Mouse (Mus musculus): Measurements from ENCODE around the gene Eif2d.
A peak's percentile ranks its signal among the peaks of the same experiment; 100 is the strongest.

The Eif2d gene

GRCm38 (mm10) chr1:131184253-131184955 is 31.4 kb downstream of the Eif2d start:
- DNase-seq (ENCODE audit: low read depth, low spot score) = no peak

DNA sequence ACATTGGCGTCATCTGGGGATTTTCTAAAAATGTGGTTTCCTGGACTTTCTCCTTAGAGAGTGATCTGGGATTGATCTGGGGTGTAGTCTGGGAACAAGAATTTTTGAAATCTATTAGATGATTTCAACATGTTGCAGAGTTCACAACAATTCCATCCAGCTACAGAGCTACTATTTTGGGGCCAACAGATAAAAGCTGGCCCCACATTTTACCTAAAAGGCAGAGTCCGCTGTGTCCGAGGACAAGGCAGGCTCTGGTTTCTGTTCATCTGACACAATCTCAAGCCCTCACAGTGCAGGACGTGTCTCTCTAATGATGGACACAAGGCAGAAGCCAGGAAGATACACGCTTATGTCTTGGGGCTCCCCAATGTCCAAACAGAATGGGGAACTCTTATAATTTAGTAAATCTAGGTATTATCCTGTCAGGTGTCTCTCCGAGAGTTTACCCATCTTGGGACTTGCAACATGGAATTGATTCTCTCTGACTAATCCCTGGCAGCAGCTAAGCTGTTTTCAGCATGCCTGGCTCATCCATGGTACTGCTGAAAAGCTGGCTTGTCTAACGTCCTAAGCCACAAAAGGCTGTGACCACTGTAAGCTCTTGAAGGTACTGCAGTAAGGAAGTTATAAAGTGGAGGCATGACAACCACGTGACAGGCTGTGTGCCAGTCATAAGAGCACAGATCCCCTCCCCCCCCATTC is 32.1 kb downstream of the Eif2d start:
- DNase-seq (ENCODE audit: low read depth, low spot score) = no peak

- no peak for DNase-seq (ENCODE audit: low read depth, low spot score)
These were observed 33.0 kb downstream of the Eif2d start for GRCm38 (mm10) chr1:131185821-131186506.

- DNase-seq (ENCODE audit: low read depth, low spot score) = no peak
These were observed 34.0 kb downstream of the Eif2d start for GRCm38 (mm10) chr1:131186995-131187394.

DNA sequence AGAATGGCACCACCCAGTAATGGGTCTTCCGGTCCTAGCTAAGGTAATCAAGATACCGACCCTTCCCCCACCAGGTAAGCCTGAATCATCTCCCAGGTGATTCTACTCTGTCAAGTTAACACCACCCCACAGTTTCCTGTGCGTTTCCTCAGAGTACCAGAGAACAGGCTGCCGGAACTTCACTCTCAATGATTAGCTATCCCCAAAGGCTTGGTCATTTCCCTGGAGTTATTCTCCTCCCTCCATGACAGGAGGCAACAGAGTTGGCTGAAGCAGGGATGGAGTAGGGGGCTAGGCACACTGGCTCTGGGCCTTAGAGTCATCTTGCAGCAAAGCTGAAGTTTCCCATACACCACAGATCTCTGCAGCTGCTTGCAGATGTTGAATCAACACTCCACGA is 34.9 kb downstream of the Eif2d start:
- DNase-seq (ENCODE audit: low read depth, low spot score) = no peak

DNA sequence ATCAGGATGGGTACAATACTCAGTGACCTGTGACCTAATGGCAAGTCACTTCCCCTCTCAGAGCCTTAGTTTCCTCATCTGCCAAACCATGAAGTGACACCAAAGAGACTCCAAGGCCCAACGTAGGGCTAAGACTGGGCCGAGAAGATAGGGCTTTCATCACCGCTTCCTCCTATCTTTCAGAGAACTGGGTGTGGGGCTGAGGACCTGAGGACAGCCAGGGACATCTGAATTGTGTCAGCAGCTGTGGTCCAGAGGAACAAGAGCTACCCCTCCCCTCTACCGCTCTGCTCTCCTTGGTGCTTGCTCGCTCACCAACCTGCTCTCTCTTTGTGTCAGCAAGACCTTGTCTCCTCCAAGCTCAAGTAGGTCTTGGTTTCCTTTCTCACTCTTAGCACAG is 35.7 kb downstream of the Eif2d start:
- DNase-seq (ENCODE audit: low read depth, low spot score) = no peak

- DNase-seq (ENCODE audit: low read depth, low spot score) = no peak
These were observed 40.8 kb downstream of the Eif2d start for GRCm38 (mm10) chr1:131193746-131194145.

GRCm38 (mm10) chr1:131195653-131196052 is 42.7 kb downstream of the Eif2d start:
- DNase-seq (ENCODE audit: low read depth, low spot score) = no peak

- no peak for DNase-seq (ENCODE audit: low read depth, low spot score)
These were observed 43.1 kb downstream of the Eif2d start for GRCm38 (mm10) chr1:131196107-131196506.

DNA sequence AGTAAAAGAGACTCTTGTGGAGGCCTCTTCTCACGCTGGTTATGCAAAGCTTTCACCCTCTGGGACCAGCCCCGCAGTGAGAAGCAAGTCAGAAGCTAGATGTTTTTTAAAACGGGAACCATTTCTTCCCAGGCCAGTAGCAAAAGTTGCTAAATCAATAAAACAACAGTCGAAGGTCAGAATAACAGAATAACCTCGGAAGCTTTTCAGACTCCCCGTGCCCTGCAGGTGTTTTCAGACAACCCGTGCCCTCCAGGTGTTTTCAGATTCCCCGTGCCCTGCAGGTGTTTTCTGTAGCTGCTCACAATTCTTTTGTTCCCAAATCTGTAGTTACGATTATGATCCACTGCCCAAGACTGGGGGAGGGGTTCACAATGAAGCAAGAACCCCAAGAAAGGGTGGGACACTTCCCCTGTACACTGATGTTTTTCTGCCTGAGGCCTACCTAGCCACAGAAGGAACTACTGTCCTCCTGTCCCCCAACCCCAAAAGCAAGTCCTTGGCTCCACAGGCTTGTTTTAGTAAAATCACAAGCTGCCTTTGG is 45.5 kb downstream of the Eif2d start:
- no peak for DNase-seq (ENCODE audit: low read depth, low spot score)

DNA sequence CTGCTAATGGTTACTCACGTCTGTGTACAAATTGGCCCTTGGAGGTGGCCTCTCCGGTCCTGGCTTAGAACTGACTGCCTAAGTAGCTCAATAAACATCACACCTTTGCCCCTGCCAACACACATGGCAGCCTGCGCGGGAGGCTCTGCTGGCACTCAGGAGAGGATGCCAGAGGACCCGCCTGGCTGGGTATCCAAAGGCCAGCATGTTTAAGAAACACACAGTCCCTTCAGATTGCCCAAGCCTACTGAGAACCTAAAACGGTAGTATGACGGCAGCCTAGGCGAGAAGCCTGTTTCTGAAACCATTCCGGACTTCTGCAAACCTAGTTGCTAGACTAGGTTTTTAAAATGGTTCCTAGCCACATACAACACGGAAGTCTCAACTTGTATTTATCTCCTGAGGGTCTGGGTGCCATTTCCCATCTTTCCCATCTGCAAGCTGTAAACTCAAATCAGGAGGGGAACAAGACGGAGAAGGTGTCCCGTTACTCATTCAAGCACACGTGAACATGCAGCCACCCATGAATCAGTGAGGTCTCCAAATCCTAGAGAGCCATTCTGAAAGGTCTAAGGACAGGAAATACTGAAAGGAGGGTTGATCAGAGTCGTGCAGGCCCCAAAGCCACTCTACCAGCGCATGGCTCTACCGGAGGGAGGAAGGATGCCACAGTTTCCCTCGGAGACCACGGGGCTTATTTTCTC is 46.3 kb downstream of the Eif2d start:
- no peak for DNase-seq (ENCODE audit: low read depth, low spot score)

GRCm38 (mm10) chr1:131199976-131200375 is 47.0 kb downstream of the Eif2d start:
- peak; percentile 26 for DNase-seq (ENCODE audit: low read depth, low spot score)

DNA sequence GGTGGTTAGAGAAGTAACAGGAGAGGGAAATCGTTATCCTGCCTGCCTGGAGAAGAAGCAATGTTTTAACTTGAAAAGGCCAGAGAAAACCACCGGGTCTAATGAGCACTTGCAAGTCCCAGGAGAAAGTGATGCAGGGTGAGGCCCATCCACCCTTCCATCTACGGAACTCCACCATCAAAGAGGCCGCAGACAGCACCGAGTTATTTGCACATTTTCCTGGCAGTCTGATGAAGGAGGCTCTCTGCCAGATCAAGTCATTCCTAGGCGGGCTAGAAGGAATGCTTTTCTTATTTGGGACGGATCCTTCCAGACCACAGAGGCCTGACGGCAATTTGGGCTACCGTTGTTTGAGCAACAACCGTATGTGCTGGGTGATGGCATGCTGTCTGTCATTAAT is 47.6 kb downstream of the Eif2d start:
- no peak for DNase-seq (ENCODE audit: low read depth, low spot score)

DNA sequence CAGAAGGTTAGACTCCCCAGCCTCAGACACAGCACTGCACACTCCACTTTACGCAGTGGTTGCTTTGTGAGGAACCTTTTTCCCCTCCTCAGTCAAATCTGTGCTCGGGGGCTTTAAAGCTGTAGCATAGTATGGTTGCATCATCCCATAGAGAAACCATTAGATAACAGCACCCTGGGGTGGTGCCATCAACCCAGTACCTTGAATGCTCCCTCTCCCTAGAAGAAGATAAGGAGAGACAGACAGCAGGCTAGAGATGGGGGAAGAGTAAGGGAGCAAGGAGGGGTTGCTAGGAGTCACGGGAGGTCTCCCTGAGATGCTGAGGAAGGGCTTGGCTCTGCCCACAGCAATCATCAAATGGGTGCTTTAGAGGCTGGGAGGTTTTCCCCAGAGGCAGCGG is 48.4 kb downstream of the Eif2d start:
- no peak for DNase-seq (ENCODE audit: low read depth, low spot score)

DNA sequence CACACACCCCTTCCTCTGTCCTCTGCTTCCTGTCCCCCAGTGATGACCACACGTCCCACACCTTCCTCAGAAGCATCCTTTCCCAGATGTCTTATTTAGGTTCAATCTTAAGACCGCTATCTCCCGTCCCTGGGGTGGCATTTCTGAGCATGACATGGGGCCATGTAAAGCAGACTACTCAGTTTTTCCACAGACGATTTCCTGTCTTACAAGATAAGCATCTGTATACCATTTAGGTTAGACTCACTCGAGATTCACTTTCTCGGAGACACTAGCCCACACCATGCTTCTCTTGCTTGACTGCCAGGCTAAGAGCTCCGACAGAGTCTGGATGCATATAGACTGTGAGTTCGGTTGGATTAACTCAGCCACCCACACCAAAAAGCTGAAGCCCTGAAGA is 51.5 kb downstream of the Eif2d start:
- DNase-seq (ENCODE audit: low read depth, low spot score) = no peak

DNA sequence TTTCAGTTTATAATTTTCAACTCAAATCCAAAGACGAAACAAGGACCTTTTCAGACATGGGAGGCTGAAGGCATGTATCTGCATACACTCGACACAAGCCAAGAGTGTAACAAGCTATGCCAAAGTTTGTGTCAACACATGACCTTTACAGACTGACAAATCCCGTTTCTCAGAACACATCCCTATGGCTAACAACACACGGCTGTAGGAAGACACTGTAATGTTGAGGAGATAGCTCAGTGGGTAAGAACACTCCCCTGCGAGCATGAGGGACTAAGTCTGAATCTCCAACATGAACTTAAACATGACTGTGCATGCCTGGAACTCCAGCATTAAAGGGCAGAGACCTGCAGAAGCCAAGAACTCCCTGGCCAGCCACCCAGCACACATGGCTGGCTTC is 53.4 kb downstream of the Eif2d start:
- DNase-seq (ENCODE audit: low read depth, low spot score) = no peak

- DNase-seq (ENCODE audit: low read depth, low spot score) = peak; percentile 51
These were observed 54.5 kb downstream of the Eif2d start for GRCm38 (mm10) chr1:131207531-131207930.

GRCm38 (mm10) chr1:131208081-131208480 is 55.1 kb downstream of the Eif2d start:
- no peak for DNase-seq (ENCODE audit: low read depth, low spot score)

- DNase-seq (ENCODE audit: low read depth, low spot score) = no peak
These were observed 55.8 kb downstream of the Eif2d start for GRCm38 (mm10) chr1:131208800-131209199.

DNA sequence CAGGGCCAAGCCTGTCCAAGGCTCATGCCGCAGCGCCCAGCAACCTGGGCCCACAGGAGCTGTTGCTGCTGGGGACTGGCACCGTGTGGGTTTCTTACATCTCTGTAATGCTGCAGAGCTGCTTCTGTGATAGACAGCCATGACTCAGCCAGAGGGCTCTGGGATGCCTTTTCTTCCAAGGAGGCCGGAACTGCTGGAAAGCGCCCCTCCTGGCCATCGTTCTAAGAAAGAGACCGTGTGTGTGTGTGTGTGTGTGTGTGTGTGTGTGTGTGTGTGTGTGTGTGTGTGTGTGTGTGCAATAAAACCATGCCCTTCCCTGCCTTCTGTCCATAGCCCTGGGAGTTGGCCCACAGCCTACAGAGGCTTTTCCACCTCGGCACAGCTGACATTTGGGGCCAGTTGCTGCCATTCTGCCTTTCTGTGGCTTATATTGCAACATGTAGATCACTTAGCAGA is 57.0 kb downstream of the Eif2d start:
- no peak for DNase-seq (ENCODE audit: low read depth, low spot score)

DNA sequence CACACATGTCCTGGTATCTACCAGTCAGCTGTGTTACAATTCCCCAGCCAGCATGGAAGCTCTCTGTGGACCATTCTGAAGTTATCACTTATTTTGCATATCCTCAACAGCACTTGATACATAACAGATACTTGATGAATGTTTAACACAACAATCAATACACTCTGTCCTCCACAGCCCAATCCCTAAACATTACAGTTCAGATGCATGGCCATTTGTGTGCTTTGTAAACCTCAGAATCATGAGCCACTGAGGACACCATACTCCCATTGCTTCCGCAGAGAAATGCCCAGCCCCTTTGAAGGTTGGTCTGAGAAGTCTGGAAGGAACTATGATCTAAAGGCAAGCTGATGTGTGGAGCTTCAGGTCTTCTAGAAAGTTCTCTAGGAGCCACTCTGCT is 58.7 kb downstream of the Eif2d start:
- no peak for DNase-seq (ENCODE audit: low read depth, low spot score)

DNA sequence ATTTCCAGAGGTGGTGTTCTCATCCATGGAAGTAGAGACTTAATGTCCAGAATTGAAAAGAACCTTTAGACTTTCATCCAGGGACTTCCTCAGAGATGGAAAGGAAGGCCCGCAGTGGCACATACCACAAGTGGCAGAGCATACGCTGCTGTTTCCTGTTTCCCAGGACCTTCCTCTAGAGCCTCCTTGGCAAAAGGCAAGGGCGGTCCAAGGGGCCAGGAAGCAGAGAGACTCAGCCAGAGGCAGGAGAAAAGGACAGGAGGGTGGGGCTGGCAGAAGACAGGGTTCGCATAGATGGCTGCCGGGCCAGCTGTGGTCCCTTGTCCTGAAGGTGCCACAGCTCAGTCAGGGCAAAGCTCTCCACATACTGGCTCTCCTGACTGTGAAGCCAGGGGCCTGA is 60.0 kb downstream of the Eif2d start:
- DNase-seq (ENCODE audit: low read depth, low spot score) = no peak
